Mouse (Mus musculus) thymus, postnatal 25 days (tissue): ENCODE data around the gene Zfp568.

ENCODE experiments used
- DNase-seq: peaks from one replicate; pipeline ENCODE4 v3.0.0; 2022

The Zfp568 gene

DNA sequence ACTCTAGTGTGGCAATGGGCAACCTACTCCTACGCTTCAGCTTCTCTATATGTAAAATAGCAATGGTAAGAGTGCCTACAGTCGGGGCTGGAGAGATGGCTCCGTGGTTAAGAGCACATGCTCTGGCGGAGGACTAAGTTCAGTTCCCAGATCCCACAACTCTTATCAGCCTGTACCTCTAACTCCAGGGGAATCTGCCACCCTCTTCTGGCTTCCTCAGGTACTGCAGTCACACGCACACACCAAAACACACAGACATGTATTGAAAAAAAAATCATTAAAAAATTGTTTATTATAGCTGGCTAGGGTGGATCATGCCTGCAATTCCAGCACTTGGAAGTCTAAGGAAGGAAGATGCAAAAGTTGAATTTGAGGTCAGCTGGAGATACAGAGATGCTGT is 78.7 kb downstream of the Zfp568 start:
- DNase-seq, result peak; percentile 36

DNA sequence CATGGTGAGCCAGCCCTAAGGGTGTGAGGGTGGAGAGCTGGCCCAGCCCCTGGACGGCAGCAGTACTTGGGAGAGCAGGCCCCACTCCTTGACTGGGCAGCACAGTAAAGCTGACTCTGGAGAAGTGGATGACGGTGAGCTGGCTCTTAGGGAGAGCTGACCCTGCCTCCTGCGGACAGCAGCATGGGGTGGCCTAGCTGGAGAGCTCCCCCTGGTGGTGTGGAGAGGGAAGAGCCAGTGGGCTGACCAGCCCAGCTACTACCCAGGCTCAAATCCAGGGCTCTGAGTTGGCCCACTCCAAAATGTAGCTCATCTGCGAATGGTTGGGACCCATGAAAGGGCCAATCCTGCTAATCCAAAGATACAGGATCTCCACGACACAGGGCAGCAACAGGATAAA is 80.9 kb downstream of the Zfp568 start:
- DNase-seq, result no peak

DNA sequence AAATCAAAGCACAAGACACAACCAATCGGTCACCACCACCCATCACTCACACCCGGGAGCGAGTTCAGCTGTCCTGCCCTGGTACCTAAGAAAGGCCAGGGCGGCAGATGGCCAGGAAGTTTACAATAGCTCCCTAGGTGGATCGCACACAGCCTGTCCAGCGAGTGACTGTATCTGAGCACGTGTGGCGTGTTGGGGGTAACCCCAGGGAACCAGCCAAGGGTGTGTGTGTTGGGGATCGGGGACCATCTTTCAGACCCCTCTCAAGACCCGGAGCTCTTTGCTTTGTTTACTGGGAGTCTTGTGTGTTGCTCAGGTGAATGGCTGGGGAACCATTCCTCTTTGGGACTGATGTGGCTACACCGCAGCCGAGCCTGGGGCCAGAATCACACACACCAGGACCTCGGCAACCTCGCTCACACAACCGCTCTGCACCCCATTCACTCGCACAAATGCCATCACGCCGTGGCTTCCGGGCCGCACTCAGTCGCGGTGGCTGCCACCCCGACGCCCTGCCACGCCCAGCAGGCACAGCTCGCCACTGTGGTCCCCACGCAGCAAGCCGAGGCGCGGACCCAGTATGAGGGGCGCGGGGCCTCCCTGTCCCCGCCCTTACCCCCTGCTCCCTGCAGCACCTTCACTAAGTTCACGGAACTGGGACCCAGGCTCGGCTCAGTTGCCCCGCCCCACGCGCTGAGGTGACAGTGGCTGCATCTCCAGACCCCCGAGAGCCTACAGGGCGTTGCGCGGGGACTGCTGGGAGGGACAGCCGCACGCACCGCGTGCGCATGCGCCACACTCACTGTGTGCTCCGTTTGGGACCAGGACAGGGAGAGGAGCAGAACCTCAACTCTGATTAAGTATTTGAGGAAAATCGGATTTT is 88.6 kb downstream of the Zfp568 start, which contains the start of gene Zfp82:
TSS of gene Zfp82 (minus strand) at position 755 of the 883 bp plus-strand sequence.
- peak; percentile 90 for DNase-seq
